Mouse (Mus musculus) neural tube, embryonic 11.5 days (tissue): ENCODE results near the gene Pex11b. TPM values are rescaled to one million over a fixed set of nuclear protein-coding genes. Genes with fewer than 3 reads are reported as not detected.

Experiments used
- ATAC-seq: fragments of 200-750 bp; cut with Nextera tagmentation; 2 replicates; pipeline ENCODE4 v1.8.0; 2017; ENCODE audit warnings: moderate number of reproducible peaks, mild to moderate bottlenecking, moderate TSS enrichment, moderate library complexity; ENCODE audit not compliant: insufficient read depth, low FRiP score, low TSS enrichment
- DNase-seq: peaks from one replicate; pipeline ENCODE4 v3.0.0-alpha.2; 2015; ENCODE audit warnings: low spot score
- H3K27ac ChIP-seq: fragments of 300-500 bp; sonication (generic); 2 replicates; pipeline ENCODE4 v1.5.1; 2014; ENCODE audit warnings: low read depth, mild to moderate bottlenecking, low read length
- H3K27me3 ChIP-seq: fragments of 300-500 bp; sonication (generic); 2 replicates; pipeline ENCODE4 v1.6.1; 2014; ENCODE audit warnings: mild to moderate bottlenecking, low read length, mixed read lengths; ENCODE audit not compliant: control insufficient read depth, insufficient read depth
- H3K36me3 ChIP-seq: fragments of 300-500 bp; sonication (generic); 2 replicates; pipeline ENCODE4 v1.6.1; 2014; ENCODE audit warnings: mild to moderate bottlenecking, low read length, moderate library complexity, mixed read lengths; ENCODE audit not compliant: control insufficient read depth, insufficient read depth
- H3K4me1 ChIP-seq: fragments of 300-500 bp; sonication (generic); 2 replicates; pipeline ENCODE4 v1.6.1; 2014; ENCODE audit warnings: low read length, mixed read lengths; ENCODE audit not compliant: control insufficient read depth, insufficient read depth
- H3K4me2 ChIP-seq: fragments of 300-500 bp; sonication (generic); 2 replicates; pipeline ENCODE4 v1.6.1; 2014; ENCODE audit warnings: low read depth, mild to moderate bottlenecking, moderate library complexity
- H3K4me3 ChIP-seq: fragments of 300-500 bp; sonication (generic); 2 replicates; pipeline ENCODE4 v1.5.1; 2014; ENCODE audit warnings: low read depth, low read length
- H3K9ac ChIP-seq: fragments of 300-500 bp; sonication (generic); 2 replicates; pipeline ENCODE4 v1.6.1; 2014; ENCODE audit warnings: mild to moderate bottlenecking, low read length
- H3K9me3 ChIP-seq: fragments of 300-500 bp; sonication (generic); 2 replicates; pipeline ENCODE4 v1.6.1; 2016; ENCODE audit warnings: low read length; ENCODE audit not compliant: control insufficient read depth
- WGBS: fragments of 180-500 bp; shearing (Covaris S2); extraction: QIAGEN DNeasy Blood & Tissue Kit; methylation state at CpG from one replicate; pipeline ENCODE4 v1.1.7; 2014; 5-methylcytosine and 5-hydroxymethylcytosine counted together
- polyA plus RNA-seq: library from polyadenylated mRNA; unstranded; fragments of >200 nt; fragmentation: Nextera tagmentation; extraction: Ambion mirVana; gene quantifications from 2 replicates; pipeline ENCODE4 v1.2.1, GENCODE M21; 2014

Pex11b gene
- polyA plus RNA-seq, 1 experiment from 2014 or later, result 40.5 TPM

GRCm38 (mm10) chr3:96666916-96667315 lies 31.7 kb downstream of the Pex11b start:
- Histone ChIP-seq H3K4me2 (no peak overlapping the region), H3K27ac (no peak overlapping the region), H3K4me3 (no peak overlapping the region), H3K9ac (no peak overlapping the region), H3K36me3 (no peaks in the 10 kb centered on the region), H3K9me3 (no peaks in the 10 kb centered on the region), H3K27me3 (no peaks in the 10 kb centered on the region; the same call in 1 of the 2 replicates), H3K4me1 (0 out of 2 replicates have a peak, but pooled peaks cover 2% of the 10 kb centered on the region)
- DNase-seq (no peak), ATAC-seq (no peak)
- 92% methylated on average over 5 of the region's 5 CpGs for WGBS

GRCm38 (mm10) chr3:96667316-96667715 lies 32.1 kb downstream of the Pex11b start:
- Histone ChIP-seq H3K27ac (no peak overlapping the region), H3K27me3 (no peaks in the 10 kb centered on the region; the same call in 1 of the 2 replicates), H3K9ac (no peak overlapping the region), H3K9me3 (no peaks in the 10 kb centered on the region), H3K4me2 (no peak overlapping the region), H3K4me3 (no peak overlapping the region), H3K4me1 (0 out of 2 replicates have a peak, but pooled peaks cover 2% of the 10 kb centered on the region), H3K36me3 (no peaks in the 10 kb centered on the region)
- 42% methylated on average over 1 of the region's 1 CpGs for WGBS
- ATAC-seq (no peak), DNase-seq (no peak)

GRCm38 (mm10) chr3:96668424-96669067 lies 33.4 kb downstream of the Pex11b start:
- ATAC-seq (no peak), DNase-seq (no peak)
- no peak overlapping the region for H3K27ac ChIP-seq
- H3K9me3 ChIP-seq, result no peaks in the 10 kb centered on the region
- H3K4me2 ChIP-seq, result no peak overlapping the region
- H3K4me1 ChIP-seq, result 0 out of 2 replicates have a peak, but pooled peaks cover 2% of the 10 kb centered on the region
- no peaks in the 10 kb centered on the region; the same call in 1 of the 2 replicates for H3K27me3 ChIP-seq
- H3K4me3 ChIP-seq, result no peak overlapping the region
- H3K36me3 ChIP-seq, result no peaks in the 10 kb centered on the region
- 94% methylated on average over 5 of the region's 5 CpGs for WGBS
- no peak overlapping the region for H3K9ac ChIP-seq

- Histone ChIP-seq H3K9me3 (no peaks in the 10 kb centered on the region), H3K9ac (no peak within 1 kb of the TSS), H3K4me3 (peak within 1 kb of the TSS; percentile 32), H3K4me2 (peak within 1 kb of the TSS; percentile 52), H3K4me1 (0 out of 2 replicates have a peak, but pooled peaks cover 2% of the 10 kb centered on the region), H3K27ac (no peak within 1 kb of the TSS), H3K27me3 (no peaks in the 10 kb centered on the region; the same call in 1 of the 2 replicates), H3K36me3 (no peaks in the 10 kb centered on the region)
- ATAC-seq, result peak; percentile 87
- WGBS, result 4% methylated on average over 34 of the region's 35 CpGs
- DNase-seq, result peak; percentile 83
Measured at GRCm38 (mm10) chr3:96669727-96670468, 34.7 kb downstream of the Pex11b start, which contains the start of gene Ankrd35. TSS of gene Ankrd35 (plus strand) at chr3:96670131.

GRCm38 (mm10) chr3:96671519-96671918 lies 36.3 kb downstream of the Pex11b start:
- Histone ChIP-seq H3K27me3 (no peaks in the 10 kb centered on the region; the same call in 1 of the 2 replicates), H3K36me3 (no peaks in the 10 kb centered on the region), H3K4me3 (no peak overlapping the region), H3K9me3 (no peaks in the 10 kb centered on the region), H3K4me2 (no peak overlapping the region), H3K9ac (no peak overlapping the region), H3K27ac (no peak overlapping the region), H3K4me1 (0 out of 2 replicates have a peak, but pooled peaks cover 2% of the 10 kb centered on the region)
- no peak for DNase-seq
- 94% methylated on average over 5 of the region's 5 CpGs for WGBS
- no peak for ATAC-seq

GRCm38 (mm10) chr3:96673514-96673913 lies 38.3 kb downstream of the Pex11b start:
- Histone ChIP-seq H3K9me3 (no peaks in the 10 kb centered on the region), H3K4me2 (no peak overlapping the region), H3K4me3 (no peak overlapping the region), H3K4me1 (0 out of 2 replicates have a peak, but pooled peaks cover 2% of the 10 kb centered on the region), H3K36me3 (no peaks in the 10 kb centered on the region), H3K9ac (no peak overlapping the region), H3K27ac (no peak overlapping the region), H3K27me3 (no peaks in the 10 kb centered on the region; the same call in 1 of the 2 replicates)
- WGBS, result 69% methylated on average over 4 of the region's 4 CpGs
- no peak for DNase-seq
- ATAC-seq, result no peak

- H3K27ac ChIP-seq, result no peak overlapping the region; the same call in 1 of the 2 replicates
- no peak for ATAC-seq
- no peak overlapping the region for H3K9ac ChIP-seq
- no peak overlapping the region for H3K4me2 ChIP-seq
- no peak for DNase-seq
- H3K27me3 ChIP-seq, result no peaks in the 10 kb centered on the region; the same call in 1 of the 2 replicates
- WGBS, result 49% methylated on average over 8 of the region's 8 CpGs
- no peaks in the 10 kb centered on the region for H3K36me3 ChIP-seq
- H3K4me1 ChIP-seq, result 0 out of 2 replicates have a peak, but pooled peaks cover 2% of the 10 kb centered on the region
- no peaks in the 10 kb centered on the region for H3K9me3 ChIP-seq
- H3K4me3 ChIP-seq, result no peak overlapping the region
Measured at GRCm38 (mm10) chr3:96674442-96674841, 39.3 kb downstream of the Pex11b start.

GRCm38 (mm10) chr3:96675171-96675570 lies 40.0 kb downstream of the Pex11b start:
- 76% methylated on average over 3 of the region's 3 CpGs for WGBS
- 0 out of 2 replicates have a peak, but pooled peaks cover 2% of the 10 kb centered on the region for H3K4me1 ChIP-seq
- no peak overlapping the region for H3K4me3 ChIP-seq
- no peaks in the 10 kb centered on the region for H3K9me3 ChIP-seq
- no peaks in the 10 kb centered on the region; the same call in 1 of the 2 replicates for H3K27me3 ChIP-seq
- H3K27ac ChIP-seq, result no peak overlapping the region
- no peak overlapping the region for H3K4me2 ChIP-seq
- ATAC-seq, result no peak
- H3K36me3 ChIP-seq, result no peaks in the 10 kb centered on the region
- DNase-seq, result no peak
- H3K9ac ChIP-seq, result no peak overlapping the region
